Mouse (Mus musculus) CD4-positive helper T cell, adult 2 months (primary cell): ENCODE results near the gene Fscn3.

Source experiments
- DNase-seq: peaks from one replicate; pipeline ENCODE4 v3.0.0-alpha.2; 2012; ENCODE audit warnings: low read depth, missing footprints, low spot score

Fscn3 gene

DNA sequence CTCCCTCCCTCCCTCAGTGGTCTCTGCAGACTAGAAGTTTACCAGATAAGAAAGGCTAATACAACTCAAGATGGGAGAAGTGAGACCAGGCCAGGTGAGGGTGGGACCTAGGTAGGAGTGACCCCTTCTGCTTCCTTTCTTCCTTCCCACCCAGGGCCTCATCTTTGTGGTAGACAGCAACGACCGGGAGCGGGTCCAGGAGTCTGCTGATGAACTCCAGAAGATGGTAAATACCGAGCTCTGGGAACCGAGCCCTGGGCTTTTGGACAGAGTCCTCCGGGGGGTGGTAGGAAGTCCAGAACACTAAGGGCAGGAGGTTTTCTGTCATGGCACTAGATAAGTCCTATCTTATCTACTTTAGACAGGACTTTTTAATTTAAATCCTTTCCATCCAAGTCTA lies 2.6 kb upstream of the Fscn3 start:
- DNase-seq: no peak

DNA sequence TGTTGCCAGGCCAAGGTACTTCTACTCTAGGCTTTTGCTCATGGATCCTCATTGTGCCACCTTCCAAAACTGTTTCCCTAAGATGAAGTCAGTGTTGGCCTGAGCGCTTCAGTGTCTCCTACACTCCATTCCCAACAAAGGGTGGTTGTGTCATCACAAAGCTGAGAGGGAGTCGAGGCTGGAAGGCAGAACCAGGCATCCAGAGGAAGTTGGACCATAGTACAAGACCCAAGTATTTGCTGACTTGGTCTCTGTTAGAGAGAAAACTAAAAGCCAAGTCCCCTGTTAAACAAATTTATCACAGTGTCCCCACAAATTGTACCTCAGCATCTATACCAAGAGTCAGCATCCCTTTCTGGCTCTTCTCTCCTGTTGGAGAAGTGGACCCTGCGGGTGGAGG lies 701 bp downstream of the Fscn3 start, which contains the start of gene Gcc1:
Gcc1 (minus strand) TSS at position 101 of the 400 bp plus-strand sequence.
- no peak for DNase-seq

DNA sequence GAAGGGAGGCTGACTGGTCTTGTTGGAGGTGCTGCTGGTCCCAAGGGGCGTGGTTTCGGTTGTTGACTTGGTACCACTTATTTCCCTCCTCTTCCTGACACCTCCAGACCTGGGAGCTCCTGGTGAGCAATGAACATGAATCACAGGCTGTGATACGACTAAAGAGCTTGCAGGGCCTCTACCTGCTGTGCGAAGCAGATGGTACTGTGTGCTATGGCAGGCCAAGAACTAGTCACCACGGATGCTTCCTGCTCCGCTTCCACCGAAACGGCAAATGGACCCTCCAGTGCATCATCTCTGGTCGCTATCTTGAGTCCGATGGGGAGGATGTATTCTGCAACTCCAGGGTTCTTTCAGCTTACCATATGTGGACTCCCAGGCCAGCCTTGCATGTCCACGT lies 2.3 kb downstream of the Fscn3 start:
- no peak for DNase-seq

DNA sequence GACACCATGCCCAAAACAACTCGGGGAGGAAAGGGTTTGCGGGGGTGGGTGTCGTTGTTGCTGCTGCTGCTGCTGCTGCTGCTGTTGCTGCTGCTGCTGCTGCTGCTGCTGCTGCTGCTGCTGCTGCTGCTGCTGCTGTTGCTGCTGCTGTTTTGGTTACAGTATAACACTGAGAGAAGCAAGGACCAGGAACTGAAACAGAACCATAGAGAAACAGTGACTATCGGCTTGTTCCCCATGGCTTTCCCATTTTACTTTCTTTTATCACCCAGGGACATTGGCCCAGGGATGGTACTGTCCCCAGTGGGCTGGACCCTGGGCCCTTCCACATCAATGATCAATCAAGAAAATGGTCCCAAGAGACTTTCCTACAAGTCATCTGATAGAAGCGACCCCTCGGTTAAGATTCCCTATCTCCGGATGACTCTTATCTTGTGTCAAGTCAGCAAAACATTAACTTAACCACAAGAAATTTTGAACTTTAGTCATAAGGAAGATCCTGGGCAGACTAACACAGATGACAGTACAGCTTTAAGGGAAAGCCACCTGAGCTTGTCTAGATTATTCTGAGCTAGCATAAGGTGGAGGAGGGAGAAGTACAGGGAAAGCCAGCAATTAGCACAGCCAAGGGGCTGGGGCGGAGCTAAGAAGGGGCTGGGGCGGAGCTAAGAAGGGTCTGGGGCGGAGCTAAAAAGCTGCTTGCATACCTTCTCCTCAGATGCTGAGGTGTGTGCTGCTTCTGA lies 3.4 kb downstream of the Fscn3 start:
- DNase-seq: no peak

DNA sequence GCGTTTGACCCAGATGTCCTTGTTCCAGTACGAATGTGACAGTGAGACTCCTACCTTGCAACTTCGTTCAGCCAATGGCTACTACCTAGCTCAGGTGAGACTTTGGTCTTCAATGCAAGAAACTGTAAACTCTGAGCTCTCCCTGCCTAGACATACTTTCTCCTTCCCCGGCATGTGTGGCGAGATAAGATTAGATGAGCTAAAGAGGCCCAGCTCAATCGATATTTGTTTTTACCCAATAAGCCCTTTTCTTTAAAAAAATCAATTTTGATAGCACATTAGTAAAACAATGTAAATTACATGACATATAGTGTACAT lies 3.9 kb downstream of the Fscn3 start:
- no peak for DNase-seq

DNA sequence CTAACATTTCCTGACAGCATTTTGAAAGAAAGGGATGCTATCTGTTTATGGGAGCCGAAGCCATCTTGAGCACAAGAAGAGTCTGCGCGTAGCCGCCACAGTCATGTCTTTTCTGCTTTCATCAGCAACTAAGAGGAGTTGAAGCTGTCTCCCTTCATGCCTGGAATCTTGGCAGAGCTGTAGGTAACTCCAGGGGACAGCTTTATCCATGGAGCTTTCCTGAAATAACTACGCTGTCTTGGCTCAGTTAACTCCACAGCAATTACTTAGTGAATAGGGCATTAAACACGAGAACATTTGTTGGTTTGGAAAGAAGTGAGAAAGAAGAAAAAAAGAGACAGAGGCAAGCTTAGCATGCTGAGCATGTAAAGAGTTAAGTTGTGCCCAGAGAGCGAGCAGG lies 20.3 kb downstream of the Fscn3 start:
- no peak for DNase-seq

DNA sequence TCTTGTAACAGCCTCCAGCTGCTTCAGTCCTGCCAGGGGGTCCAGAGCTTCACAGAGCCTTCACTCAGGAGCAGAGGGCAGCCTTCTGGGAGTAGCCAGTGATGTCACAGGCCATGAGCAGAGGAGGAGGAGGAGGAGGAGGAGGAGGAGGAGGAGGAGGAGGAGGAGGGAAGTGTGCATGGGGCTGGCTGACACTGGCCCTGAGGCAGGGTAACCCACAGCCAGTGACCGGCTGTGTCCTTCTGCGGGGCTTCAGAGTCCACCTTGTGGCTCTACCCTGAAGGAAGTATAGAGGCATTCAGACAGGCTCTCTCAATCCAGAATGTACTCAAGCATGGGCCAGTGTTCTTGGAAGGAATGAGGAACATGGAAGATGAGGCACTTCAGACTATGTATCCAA lies 21.7 kb downstream of the Fscn3 start, which contains the start of gene Pax4:
Pax4 (minus strand) TSS at position 101 of the 400 bp plus-strand sequence.
- no peak for DNase-seq

DNA sequence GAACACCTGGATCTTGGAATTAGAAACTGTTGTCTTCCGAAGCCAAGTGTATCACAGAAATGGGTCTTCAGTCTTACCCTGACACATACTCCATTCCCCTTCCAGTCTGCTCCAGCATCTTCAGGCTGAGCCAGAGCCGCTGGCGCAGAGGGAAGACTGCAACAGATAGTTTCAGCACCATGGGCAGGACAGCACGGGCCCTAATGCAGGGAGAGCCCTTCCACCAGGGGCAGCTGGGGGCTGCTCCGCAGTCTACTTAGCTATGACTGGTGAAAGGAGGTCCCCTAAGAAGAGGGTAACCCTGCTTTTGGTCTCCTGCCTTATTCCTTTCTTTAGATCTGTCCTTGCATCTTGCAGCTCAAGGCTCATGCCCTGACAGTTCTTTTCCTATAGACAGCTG lies 22.9 kb downstream of the Fscn3 start:
- DNase-seq: no peak

DNA sequence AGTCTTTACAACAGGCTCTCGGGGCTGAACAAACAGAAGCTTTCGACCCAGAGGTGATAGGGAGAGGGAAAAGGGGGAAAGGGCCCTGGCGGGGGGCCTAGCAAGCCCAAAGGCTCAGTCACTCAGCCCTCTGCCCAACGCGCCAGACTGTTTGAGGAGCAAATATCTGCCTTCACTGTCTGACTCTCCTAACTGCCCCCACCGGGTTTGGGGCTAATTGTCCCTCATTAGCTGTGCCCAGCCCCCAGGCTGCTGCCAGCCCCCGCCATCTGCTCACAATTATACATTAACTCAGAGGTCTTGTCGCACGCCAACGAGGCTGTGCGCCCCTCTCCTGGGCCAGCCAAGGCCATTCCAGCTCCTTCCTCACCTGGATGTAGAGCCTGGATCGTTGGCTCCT lies 23.4 kb downstream of the Fscn3 start:
- no peak for DNase-seq

DNA sequence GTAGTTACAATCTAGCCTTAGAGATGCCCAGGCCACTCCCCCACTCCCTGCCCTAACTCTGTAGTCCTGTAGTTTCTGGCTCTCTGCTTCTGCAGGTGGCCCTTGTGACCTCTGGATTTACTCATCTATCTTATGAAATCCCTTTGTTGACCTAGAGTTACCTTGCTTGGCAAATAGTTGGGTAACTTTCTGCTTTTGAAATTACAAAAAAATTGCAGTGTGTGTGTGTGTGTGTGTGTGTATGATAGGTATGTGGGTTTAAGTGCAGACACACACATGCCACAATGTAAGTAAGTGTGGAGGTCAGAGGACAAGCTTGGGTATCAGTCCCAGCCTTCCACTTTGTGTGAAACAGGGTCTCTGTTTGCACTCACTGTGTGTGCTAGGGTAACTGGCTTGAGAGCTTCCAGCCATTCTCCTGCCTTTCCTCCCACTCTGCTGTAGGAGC lies 31.7 kb downstream of the Fscn3 start:
- DNase-seq: no peak

DNA sequence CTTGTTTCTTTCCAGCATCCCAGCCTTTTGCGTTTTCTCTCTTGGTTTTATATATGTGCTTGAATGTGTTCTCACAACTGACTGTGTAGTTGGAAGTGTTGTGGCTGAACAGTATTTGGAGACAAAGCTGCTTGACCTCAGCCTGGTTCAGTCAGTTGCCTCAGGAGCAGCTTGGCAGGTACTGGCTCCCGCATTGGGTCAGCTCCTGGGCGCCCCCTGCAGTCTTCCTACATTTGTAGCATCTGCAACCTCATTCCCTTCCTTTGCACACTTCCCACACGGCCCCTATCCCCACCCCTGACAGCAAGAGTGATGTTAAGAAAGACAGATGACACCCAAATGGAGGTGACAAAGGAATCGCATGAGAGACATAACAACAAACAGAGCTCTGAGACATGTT lies 32.9 kb downstream of the Fscn3 start:
- peak; percentile 43 for DNase-seq

DNA sequence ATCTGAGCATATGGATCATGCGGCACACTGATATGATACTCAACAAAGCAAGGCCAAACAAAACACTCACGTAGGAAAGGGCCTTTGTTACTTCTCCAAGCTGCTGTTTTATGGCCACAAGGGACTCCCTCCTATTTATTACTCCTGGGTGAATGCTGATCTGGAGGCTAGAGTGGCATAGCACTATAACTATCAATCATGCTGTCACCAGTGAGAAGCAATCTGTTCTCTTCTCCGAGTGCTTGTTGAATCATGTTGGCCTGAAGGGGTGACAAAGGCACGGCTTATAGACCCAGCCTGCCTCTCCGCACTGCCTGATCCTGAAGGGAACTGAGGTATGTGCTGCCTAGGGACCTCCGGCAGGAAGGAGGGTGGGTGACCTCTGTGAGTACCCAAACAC lies 37.0 kb downstream of the Fscn3 start:
- DNase-seq: no peak

DNA sequence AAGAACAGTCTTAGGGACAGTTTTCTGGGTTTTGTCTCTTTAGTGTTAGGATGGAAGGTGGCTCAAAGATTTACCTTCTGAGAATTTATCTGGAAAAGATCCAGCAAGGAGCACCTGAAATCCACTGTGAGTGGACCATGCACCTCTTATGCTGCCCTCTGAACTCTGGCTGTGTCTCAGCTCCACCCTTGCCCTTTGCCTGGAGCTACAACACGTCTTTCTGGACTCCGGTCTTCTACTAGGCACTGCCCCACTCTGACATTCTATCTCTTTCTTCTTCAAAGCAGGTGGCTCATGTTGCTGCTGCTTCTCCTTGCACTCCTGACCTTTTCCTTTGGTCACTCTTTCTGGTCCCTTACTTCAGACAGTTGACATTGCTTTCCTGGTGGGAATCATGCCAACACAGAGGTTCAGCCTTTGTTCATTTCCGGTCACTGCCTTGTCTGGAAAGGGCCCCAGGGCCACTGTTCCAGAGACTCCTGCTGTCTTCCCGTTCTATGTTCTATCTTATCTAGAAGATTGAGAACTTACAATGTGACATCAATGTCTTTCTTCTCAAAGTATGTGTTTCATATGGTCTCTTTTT lies 42.5 kb downstream of the Fscn3 start:
- DNase-seq: no peak

DNA sequence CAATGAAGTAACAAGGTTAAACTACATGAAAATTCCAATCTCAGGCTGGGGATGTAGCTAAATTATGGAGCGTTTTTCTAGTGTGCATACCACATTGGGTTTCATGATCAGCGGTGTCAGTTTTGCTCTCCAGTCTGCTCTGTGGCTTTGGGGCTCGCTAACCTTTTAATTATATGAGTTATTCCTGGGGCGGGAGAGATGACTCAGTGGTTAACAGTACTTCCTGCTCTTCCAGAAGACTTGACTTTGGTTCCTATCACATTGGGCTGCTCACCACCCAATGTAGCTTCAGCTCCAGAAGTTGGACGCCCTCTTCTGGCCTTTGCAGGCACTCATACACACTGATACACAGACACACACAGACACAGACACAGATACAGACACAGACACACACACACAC lies 43.0 kb downstream of the Fscn3 start:
- no peak for DNase-seq

DNA sequence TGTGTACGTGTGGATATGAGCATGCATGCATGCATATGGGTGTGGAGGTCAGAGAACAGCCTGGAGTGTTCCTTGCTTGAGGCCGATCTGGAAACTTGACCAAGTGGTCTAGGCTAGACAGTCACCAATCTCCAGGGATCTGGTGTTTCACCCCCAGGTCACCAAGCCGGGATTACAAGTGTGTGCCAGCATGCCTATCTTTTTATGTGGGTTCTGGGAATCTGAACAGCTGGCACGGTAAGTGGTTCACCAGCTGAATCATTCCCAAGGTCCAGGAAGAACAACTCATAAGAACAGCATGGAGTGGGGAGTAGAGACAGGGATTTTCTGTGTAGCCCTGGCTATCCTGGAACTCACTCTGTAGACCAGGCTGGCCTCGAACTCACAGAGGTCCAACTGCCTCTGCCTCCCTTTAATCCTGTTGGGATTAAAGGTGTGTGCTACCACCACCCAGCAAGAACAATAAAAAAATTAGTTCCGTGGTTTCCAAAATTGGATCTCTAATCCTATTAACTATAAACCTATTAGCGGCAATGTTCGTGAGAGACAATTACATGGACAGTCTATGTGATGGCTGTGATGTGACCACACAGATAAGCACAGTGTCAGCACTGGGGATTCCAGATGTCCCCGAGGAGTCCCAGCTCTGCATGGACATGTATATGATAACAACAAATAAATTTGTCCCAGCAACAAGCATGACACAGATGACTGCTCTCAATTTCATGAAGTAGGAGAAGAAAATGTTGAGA lies 43.9 kb downstream of the Fscn3 start:
- no peak for DNase-seq

DNA sequence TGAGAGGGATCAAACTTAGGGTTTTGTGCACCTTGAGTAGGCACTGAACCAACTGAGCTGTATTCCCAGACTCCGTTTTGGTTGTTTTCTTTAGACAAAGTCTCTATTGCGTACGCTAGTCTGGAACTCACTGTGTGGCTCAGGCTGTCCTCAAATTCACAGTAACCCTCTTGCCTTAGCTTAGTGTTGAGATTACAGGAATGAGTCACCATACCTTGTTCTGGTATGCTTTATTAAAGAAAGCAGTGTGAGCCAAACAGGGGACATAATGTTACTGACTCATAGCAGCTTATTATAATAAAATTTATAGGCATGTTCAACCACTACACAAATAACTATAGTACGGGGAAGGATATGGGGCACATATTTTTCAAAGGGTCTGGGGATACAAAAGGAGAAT lies 46.6 kb downstream of the Fscn3 start:
- no peak for DNase-seq

DNA sequence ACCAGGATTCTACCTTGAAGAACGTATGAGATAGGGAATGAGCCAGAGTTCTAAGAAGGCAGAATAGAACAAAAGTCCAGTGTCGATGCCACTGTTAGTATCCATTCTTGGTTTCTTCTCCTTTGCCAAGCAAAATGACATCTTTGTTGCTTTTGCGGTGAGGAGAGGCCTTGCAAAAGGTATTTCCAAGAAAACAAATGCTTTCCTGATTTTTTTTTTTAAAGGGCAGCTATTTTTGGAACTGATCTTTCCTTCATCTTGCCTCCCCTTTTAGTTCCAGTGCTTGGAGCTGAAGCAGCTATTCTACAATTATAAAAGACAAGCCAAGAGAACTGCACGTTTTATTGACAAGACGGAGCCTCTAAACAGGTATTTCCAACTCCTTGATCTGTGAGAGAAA lies 47.2 kb downstream of the Fscn3 start, which contains the start of gene Snd1:
Snd1 (plus strand) TSS at position 301 of the 400 bp plus-strand sequence.
- DNase-seq: no peak

DNA sequence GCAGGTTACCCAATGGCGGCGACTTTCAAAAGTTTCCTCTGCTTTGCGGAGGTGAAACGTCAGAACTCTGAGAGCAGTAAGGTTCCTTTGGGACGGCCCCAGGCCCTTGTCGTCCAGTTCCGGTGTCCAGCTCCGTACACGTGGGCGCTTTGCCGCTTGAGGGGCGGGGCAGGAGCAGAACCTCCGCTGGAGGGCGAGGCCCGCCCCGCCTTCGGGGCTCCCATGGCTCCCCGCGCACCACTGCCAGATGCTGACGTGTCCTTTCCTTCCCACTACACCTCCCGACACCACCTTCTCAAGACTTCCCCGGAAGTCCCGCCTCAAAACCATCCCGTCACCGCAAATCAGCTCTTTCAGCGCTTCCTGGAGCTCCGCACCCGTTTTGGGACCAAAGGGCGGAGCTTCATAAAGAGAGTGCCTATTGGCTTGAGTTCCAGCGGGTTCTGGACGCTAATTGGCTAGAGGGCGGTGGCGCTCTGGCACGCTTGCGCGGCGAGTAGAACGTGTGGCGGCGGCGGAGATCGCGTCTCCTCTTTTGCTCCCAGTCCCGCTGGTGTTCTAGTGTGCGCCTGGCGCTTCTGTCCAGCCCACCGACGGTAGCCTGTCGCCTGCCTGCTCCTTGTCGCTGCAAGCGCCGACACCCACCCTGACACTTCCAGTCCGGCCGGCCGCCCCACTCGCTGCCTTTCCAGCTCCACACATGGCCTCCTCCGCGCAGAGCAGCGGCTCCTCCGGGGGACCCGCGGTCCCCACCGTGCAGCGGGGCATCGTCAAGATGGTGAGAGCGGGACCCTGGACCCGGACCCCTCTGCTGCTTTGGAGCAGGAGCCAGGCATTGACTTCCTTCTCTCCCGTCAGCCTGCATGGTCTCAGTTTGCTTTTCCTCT lies 52.5 kb downstream of the Fscn3 start:
- DNase-seq: peak; percentile 100

DNA sequence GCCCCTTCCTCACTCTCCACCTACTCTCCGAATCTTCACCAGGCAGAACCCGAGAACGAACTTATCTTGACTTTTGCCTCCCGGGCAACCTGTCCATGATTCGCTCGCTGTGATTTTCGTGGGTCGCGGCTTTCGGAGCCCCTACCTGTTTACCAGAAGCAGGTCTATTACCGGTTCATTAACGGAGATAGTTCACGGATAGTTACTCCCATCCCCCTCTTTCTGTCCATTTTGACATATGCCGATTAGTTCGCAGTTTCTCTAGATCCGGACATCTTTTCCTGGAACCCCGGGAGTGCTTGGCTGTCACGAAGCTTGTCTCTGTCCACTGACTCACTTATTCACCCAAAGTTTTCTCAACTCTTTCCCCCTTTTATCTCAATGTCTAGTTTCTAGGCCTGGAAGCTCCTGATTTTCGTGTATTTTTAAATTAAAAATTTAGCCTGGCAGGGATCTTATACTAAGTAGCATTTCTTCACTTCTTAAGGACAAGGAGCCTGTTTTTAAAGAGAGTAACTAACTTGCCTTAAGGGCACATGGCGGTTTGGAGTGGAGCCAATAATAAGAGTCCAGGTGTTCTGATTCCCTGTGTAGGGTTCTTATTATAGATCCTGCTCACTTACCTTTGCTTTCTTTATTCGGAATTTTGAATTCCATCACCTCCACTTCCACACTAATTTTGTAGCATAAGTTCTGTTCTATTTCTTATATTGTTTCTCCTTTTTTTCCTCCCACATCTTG lies 53.3 kb downstream of the Fscn3 start:
- DNase-seq: no peak

DNA sequence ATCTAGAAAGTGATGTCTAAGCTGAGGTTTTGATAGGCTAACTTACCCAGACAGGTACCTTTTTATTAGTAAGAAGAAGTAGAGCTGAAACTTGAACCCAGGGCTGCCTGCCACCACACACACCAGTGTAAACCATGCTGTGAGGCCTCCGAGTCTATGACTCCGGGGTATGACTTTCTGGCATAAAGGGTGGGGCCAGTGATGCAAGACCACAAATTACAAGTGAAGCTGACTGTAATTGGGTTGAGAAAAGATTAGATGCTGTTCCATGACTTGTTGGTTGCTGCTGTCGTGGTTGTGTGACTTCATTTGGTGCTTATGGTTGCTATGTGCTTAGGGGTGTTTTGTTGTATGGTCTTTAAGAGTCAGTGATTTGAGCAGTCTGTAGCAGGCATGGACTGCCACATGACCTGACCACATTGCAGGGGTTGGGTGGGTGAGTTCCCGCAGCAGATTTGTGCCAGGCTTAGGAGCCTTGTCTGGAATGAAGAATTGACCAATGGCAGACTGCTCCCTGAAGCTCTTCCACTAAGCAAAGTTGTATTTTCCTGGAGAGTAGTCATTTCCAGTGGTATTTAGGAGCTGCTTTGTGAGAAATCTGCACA lies 55.2 kb downstream of the Fscn3 start:
- DNase-seq: peak; percentile 31

DNA sequence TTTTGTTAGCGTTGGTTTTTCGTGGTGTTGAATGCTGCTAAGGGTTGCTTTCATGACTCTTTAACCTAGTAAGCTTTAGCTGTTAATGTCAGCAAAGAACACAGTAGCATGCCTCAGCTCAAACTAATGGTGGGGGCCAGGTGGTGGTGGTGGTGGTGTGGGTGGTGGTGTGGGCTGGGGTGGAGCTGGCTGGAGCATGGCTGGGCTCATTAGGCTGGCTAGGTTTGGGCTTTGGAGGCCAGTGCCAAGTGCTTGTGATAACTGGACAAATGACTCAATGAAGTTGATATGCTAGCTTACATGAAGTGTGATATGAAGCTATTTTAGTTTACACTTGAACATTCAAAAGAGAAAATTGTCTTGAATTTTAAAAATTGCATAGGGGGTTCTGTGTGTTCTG lies 58.4 kb downstream of the Fscn3 start:
- no peak for DNase-seq
